Mouse (Mus musculus) right cerebral cortex, postnatal 14 days (tissue): ENCODE measurements at regions not wholly inside any gene's neighbourhood (a gene's known extent, or its start where the extent isn't known, plus 50 kb on each side); places are given as distances from the start of the nearest gene placed in this dataset.

ENCODE experiments used
- DNase-seq: peaks from one replicate; pipeline ENCODE4 v3.0.0; 2022

GRCm38 (mm10) chr1:71752351-71752750 is 99.4 kb upstream of the Fn1 start:
- DNase-seq: no peak

GRCm38 (mm10) chr1:71751601-71752000 is 98.6 kb upstream of the Fn1 start:
- DNase-seq: no peak

- no peak for DNase-seq
These were observed 82.6 kb upstream of the Fn1 start for GRCm38 (mm10) chr1:71735606-71736005.

GRCm38 (mm10) chr1:71731623-71732022 is 78.6 kb upstream of the Fn1 start:
- DNase-seq: no peak

- DNase-seq: no peak
These were observed 78.0 kb upstream of the Fn1 start for GRCm38 (mm10) chr1:71731011-71731410.

- no peak for DNase-seq
These were observed 75.9 kb upstream of the Fn1 start for GRCm38 (mm10) chr1:71728852-71729347.

GRCm38 (mm10) chr1:71723816-71724215 is 70.8 kb upstream of the Fn1 start:
- no peak for DNase-seq

- no peak for DNase-seq
These were observed 70.0 kb upstream of the Fn1 start for GRCm38 (mm10) chr1:71723039-71723397.

GRCm38 (mm10) chr1:71722211-71723038 is 69.4 kb upstream of the Fn1 start:
- DNase-seq: no peak
